Mouse (Mus musculus) yolk sac, embryonic 10.5 days (tissue): ENCODE results near the gene Apol6.

Source experiments
- DNase-seq: peaks from one replicate; pipeline ENCODE4 v3.0.0-alpha.2; 2017; ENCODE audit warnings: low spot score

Apol6 gene

GRCm38 (mm10) chr15:77070745-77071268 is 26.3 kb downstream of the Apol6 start:
- no peak for DNase-seq

GRCm38 (mm10) chr15:77071501-77071900 is 27.0 kb downstream of the Apol6 start:
- DNase-seq: peak; percentile 72

GRCm38 (mm10) chr15:77072556-77073163 is 28.1 kb downstream of the Apol6 start:
- peak; percentile 59 for DNase-seq

GRCm38 (mm10) chr15:77076523-77076922 is 32.0 kb downstream of the Apol6 start:
- peak; percentile 26 for DNase-seq

- DNase-seq: no peak
Observed at GRCm38 (mm10) chr15:77077906-77078305, 33.4 kb downstream of the Apol6 start.

- DNase-seq: no peak
Observed at GRCm38 (mm10) chr15:77078786-77079185, 34.3 kb downstream of the Apol6 start.

- DNase-seq: no peak
Observed at GRCm38 (mm10) chr15:77079256-77079822, 34.8 kb downstream of the Apol6 start.

GRCm38 (mm10) chr15:77079890-77080361 is 35.4 kb downstream of the Apol6 start:
- DNase-seq: no peak

GRCm38 (mm10) chr15:77080684-77081254 is 36.2 kb downstream of the Apol6 start:
- DNase-seq: no peak

GRCm38 (mm10) chr15:77081454-77081853 is 36.9 kb downstream of the Apol6 start:
- no peak for DNase-seq

GRCm38 (mm10) chr15:77085818-77086217 is 41.3 kb downstream of the Apol6 start:
- no peak for DNase-seq

- DNase-seq: no peak
Observed at GRCm38 (mm10) chr15:77086488-77086887, 42.0 kb downstream of the Apol6 start.

- no peak for DNase-seq
Observed at GRCm38 (mm10) chr15:77089249-77089648, 44.7 kb downstream of the Apol6 start.

- no peak for DNase-seq
Observed at GRCm38 (mm10) chr15:77090531-77090930, 46.0 kb downstream of the Apol6 start.

- DNase-seq: no peak
Observed at GRCm38 (mm10) chr15:77091394-77091793, 46.9 kb downstream of the Apol6 start.

GRCm38 (mm10) chr15:77094431-77094830 is 49.9 kb downstream of the Apol6 start:
- DNase-seq: no peak

- DNase-seq: no peak
Observed at GRCm38 (mm10) chr15:77095216-77095615, 50.7 kb downstream of the Apol6 start.

- no peak for DNase-seq
Observed at GRCm38 (mm10) chr15:77097358-77097757, 52.8 kb downstream of the Apol6 start.

GRCm38 (mm10) chr15:77099756-77100155 is 55.2 kb downstream of the Apol6 start:
- DNase-seq: no peak

GRCm38 (mm10) chr15:77102685-77103084 is 58.2 kb downstream of the Apol6 start:
- no peak for DNase-seq

- peak; percentile 41 for DNase-seq
Observed at GRCm38 (mm10) chr15:77104349-77105158, 60.0 kb downstream of the Apol6 start.

- no peak for DNase-seq
Observed at GRCm38 (mm10) chr15:77105273-77105672, 60.7 kb downstream of the Apol6 start.
